8 mouse cellular contexts compared by ENCODE assay signal in genomic region chr13:55011981-55012478, GRCm38 (mm10). TPM values are rescaled to one million over a fixed set of nuclear protein-coding genes. Genes with fewer than 3 reads are reported as not detected.
A peak's percentile ranks its signal among the peaks of the same experiment; 100 is the strongest.
DNase-seq lines count a peak whose midpoint lies in the region; ATAC-seq and TF ChIP-seq lines count a peak whose summit lies in the region.

No protein-coding gene starts in this region.

- 0 out of 2 replicates have a peak, but pooled peaks have one; percentile 4 for ATAC-seq in heart, embryonic 13.5 days (ENCODE audit: extremely low read depth, insufficient number of reproducible peaks, low FRiP score, low TSS enrichment)
- ATAC-seq in embryonic facial prominence, embryonic 13.5 days (ENCODE audit: insufficient number of reproducible peaks, insufficient read depth, low FRiP score, low TSS enrichment, low read depth): 0 out of 2 replicates have a peak, but pooled peaks have one; percentile 17
- ATAC-seq in liver, postnatal 0 days: no peak

- no peak overlapping the region for H3K27ac ChIP-seq in heart, embryonic 13.5 days (replicated peaks)
- no peak overlapping the region for H3K27ac ChIP-seq in CH12.LX (ENCODE audit: insufficient read depth, low read depth)
- H3K27ac ChIP-seq in embryonic facial prominence, embryonic 13.5 days: no peak overlapping the region
- no peak overlapping the region for H3K27ac ChIP-seq in liver, postnatal 0 days (ENCODE audit: low read depth)

- H3K9me3 ChIP-seq in heart, embryonic 13.5 days: no peaks in the 10 kb centered on the region
- H3K9me3 ChIP-seq in CH12.LX (replicated peaks; ENCODE audit: low read length): no peaks in the 10 kb centered on the region
- no peaks in the 10 kb centered on the region for H3K9me3 ChIP-seq in embryonic facial prominence, embryonic 13.5 days
- H3K9me3 ChIP-seq in liver, postnatal 0 days (ENCODE audit: low read length): no peaks in the 10 kb centered on the region

- in situ Hi-C loops in CH12.LX (cut with MboI; ENCODE audit: low pct_ligation_motif_present, low pct_unique_long_range_greater_than_20kb, low sequenced_read_pairs): loop anchor here (5.0 kb wide), 1 partner anchor 50 kb away; no protein-coding TSS in a partner anchor

- no peak overlapping the region for H3K4me2 ChIP-seq in heart, embryonic 13.5 days
- H3K4me2 ChIP-seq in CH12.LX (ENCODE audit: insufficient read depth, low read depth, poor library complexity, severe bottlenecking): no peak overlapping the region
- peak overlapping the region; percentile 18 for H3K4me2 ChIP-seq in embryonic facial prominence, embryonic 13.5 days
- H3K4me2 ChIP-seq in liver, postnatal 0 days (ENCODE audit: low read depth, low read length): no peak overlapping the region

- dilution Hi-C loops in CH12.LX (cut with MboI; ENCODE audit: extremely low pct_ligation_motif_present, extremely low pct_unique_long_range_greater_than_20kb, low sequenced_read_pairs): no loop called here

- no peak for DNase-seq in heart, adult 8-10 months (ENCODE audit: low spot score)
- DNase-seq in CH12.LX (ENCODE audit: extremely low read depth): no peak
- DNase-seq in liver, postnatal 0 days: no peak
- no peak for DNase-seq in thymus, postnatal 14 days
- DNase-seq in spleen, adult 12 weeks (ENCODE audit: low spot score): no peak
- no peak for DNase-seq in gastrocnemius, postnatal 4 days (ENCODE audit: low spot score in 2 of 2)

- 4% methylated on average over 14 of the region's 14 CpGs for WGBS in heart, embryonic 13.5 days
- 2% methylated on average over 14 of the region's 14 CpGs for WGBS in embryonic facial prominence, embryonic 13.5 days
- 25% methylated on average over 14 of the region's 14 CpGs for WGBS in liver, postnatal 0 days (ENCODE audit: insufficient replicate concordance)

- no peaks in the 10 kb centered on the region for H3K36me3 ChIP-seq in heart, embryonic 13.5 days
- no peaks in the 10 kb centered on the region for H3K36me3 ChIP-seq in CH12.LX (replicated peaks in 1 of 2; ENCODE audit: control insufficient read depth in 1 of 2, insufficient read depth in 1 of 2, low read length in 1 of 2)
- H3K36me3 ChIP-seq in embryonic facial prominence, embryonic 13.5 days: no peaks in the 10 kb centered on the region
- no peaks in the 10 kb centered on the region for H3K36me3 ChIP-seq in liver, postnatal 0 days (replicated peaks; ENCODE audit: insufficient read depth, low read length)

- TF ChIP-seq CTCF in CH12.LX (conservative IDR thresholded peaks at IDR 0.05 in 1 of 2, IDR thresholded peaks at IDR 0.05 in 1 of 2; ENCODE audit: low read depth in 2 of 2, low read length in 2 of 2): peak in 1 of 2 experiments; percentile 42; a peak in 2 of 4 replicates
- TF ChIP-seq CTCF in liver, postnatal 0 days (IDR thresholded peaks at IDR 0.05; ENCODE audit: low read depth): peak; percentile 30

- H3K27me3 ChIP-seq in heart, embryonic 13.5 days (replicated peaks): peaks cover 65% of the 10 kb centered on the region
- peaks cover 55% of the 10 kb centered on the region for H3K27me3 ChIP-seq in CH12.LX (replicated peaks)
- H3K27me3 ChIP-seq in embryonic facial prominence, embryonic 13.5 days: 0 out of 2 replicates have a peak, but pooled peaks cover 5% of the 10 kb centered on the region
- no peaks in the 10 kb centered on the region for H3K27me3 ChIP-seq in liver, postnatal 0 days (ENCODE audit: insufficient read depth, low read length)

- H3K4me1 ChIP-seq in heart, embryonic 13.5 days: peaks cover 6% of the 10 kb centered on the region; the same call in 1 of the 2 replicates
- peaks cover 3 to 4% of the 10 kb centered on the region in 2 experiments; a peak in 1 of 4 replicates for H3K4me1 ChIP-seq in CH12.LX (ENCODE audit: control insufficient read depth in 1 of 2, insufficient read depth in 2 of 2)
- H3K4me1 ChIP-seq in embryonic facial prominence, embryonic 13.5 days: peaks cover 6% of the 10 kb centered on the region; the same call in 1 of the 2 replicates
- no peaks in the 10 kb centered on the region for H3K4me1 ChIP-seq in liver, postnatal 0 days (ENCODE audit: insufficient read depth)

- no peak overlapping the region for H3K4me3 ChIP-seq in heart, embryonic 13.5 days
- no peak overlapping the region for H3K4me3 ChIP-seq in CH12.LX (replicated peaks in 1 of 3; ENCODE audit: low read depth in 2 of 3, low read length in 2 of 3, poor library complexity in 1 of 3)
- no peak overlapping the region for H3K4me3 ChIP-seq in embryonic facial prominence, embryonic 13.5 days
- no peak overlapping the region for H3K4me3 ChIP-seq in liver, postnatal 0 days (ENCODE audit: low read depth, low read length)

- TF ChIP-seq POLR2A in CH12.LX (IDR thresholded peaks at IDR 0.05; ENCODE audit: low read depth, low read length): no peak

- no peak overlapping the region for H3K9ac ChIP-seq in heart, embryonic 13.5 days
- H3K9ac ChIP-seq in CH12.LX (ENCODE audit: insufficient read depth, low read depth): no peak overlapping the region
- no peak overlapping the region for H3K9ac ChIP-seq in embryonic facial prominence, embryonic 13.5 days
- H3K9ac ChIP-seq in liver, postnatal 0 days (replicated peaks): no peak overlapping the region

- no peak for TF ChIP-seq EP300 in CH12.LX (IDR thresholded peaks at IDR 0.05; ENCODE audit: low read length)
- no peak for TF ChIP-seq EP300 in liver, postnatal 0 days (IDR thresholded peaks at IDR 0.05; ENCODE audit: low read depth)

- no peaks in the 10 kb centered on the region for H3K79me2 ChIP-seq in CH12.LX (replicated peaks; ENCODE audit: control insufficient read depth, extremely low read depth, insufficient read depth, poor library complexity, severe bottlenecking)

- TF ChIP-seq RAD21 in CH12.LX (IDR thresholded peaks at IDR 0.05; ENCODE audit: low read depth, low read length): no peak

TF ChIP-seq in CH12.LX, 34 proteins besides CTCF, POLR2A, EP300 and RAD21:
- TF ChIP-seq SMC3 (IDR thresholded peaks at IDR 0.05; ENCODE audit: low read depth, low read length) (peak; percentile 29), RCOR1 (conservative IDR thresholded peaks at IDR 0.05; ENCODE audit: low read depth, low read length) (no peak)

RNA-seq across cellular contexts. Expression of gene Hk3, which starts 9.2 kb away (rescaled TPM):
- polyA plus RNA-seq in heart, embryonic 13.5 days (2015; fragmentation: Nextera tagmentation; extraction: Ambion mirVana): 0.89 and 1.0 TPM in 2 replicates
- total RNA-seq in heart, adult 8-10 months (2022): 1 to 10 TPM in 1 of 4 experiments, under 1 TPM in 3; 0.83 to 1.1 (median 0.85) TPM
- total RNA-seq in CH12.LX (2012; rRNA removed) (0.04 TPM in 2 replicates), CH12.LX (2014; rRNA removed) (not detected in 2 replicates)
- 0.10 TPM in 1 of 2 replicates, not detected in the other for polyA plus RNA-seq in CH12.LX (2012; ENCODE audit: insufficient read length, low read depth)
- 1.1 and 1.2 TPM in 2 replicates for polyA plus RNA-seq in embryonic facial prominence, embryonic 13.5 days (2015; fragmentation: Nextera tagmentation; extraction: Ambion mirVana)
- polyA plus RNA-seq in liver, postnatal 0 days (2015; fragmentation: Nextera tagmentation; extraction: Ambion mirVana): 5.2 and 6.5 TPM in 2 replicates
- 1 to 10 TPM; 2.3 to 2.8 TPM for total RNA-seq in gastrocnemius, postnatal 4 days (2021)
